Mouse (Mus musculus): ENCODE data around the gene Ifitm3.
"Not testable (repeated sequence)": the region's sequence is repeated elsewhere in the genome, so short reads cannot be mapped to it uniquely, and the experiment has no call there.

GRCm38 (mm10) chr7:140976720-140977119, 33.9 kb downstream of the Ifitm3 start:
- TF ChIP-seq POLR2A (IDR thresholded peaks at IDR 0.05; ENCODE audit: low read depth, low read length); CTCF (IDR thresholded peaks at IDR 0.05; ENCODE audit: extremely low read depth, insufficient read depth, insufficient read length, insufficient replicate concordance): not testable (repeated sequence)
